Mouse (Mus musculus): ENCODE results near the gene Ctnnd2. TPM values are rescaled to one million over a fixed set of nuclear protein-coding genes. Genes with fewer than 3 reads are reported as not detected.

Gene Ctnnd2
- polyA plus RNA-seq, 1 experiment from 2014 or later: 61.2 TPM

- Histone ChIP-seq H3K27me3 (ENCODE audit: control insufficient read depth, insufficient read depth, low read length) (no peaks in the 10 kb centered on the region), H3K36me3 (ENCODE audit: control insufficient read depth, insufficient read depth, low read length) (no peaks in the 10 kb centered on the region), H3K9me3 (ENCODE audit: control insufficient read depth, low read length) (no peaks in the 10 kb centered on the region; the same call in 1 of the 2 replicates), H3K4me3 (replicated peaks; ENCODE audit: low read depth, low read length) (no peak overlapping the region), H3K27ac (replicated peaks; ENCODE audit: low read depth, low read length) (no peak overlapping the region), H3K4me1 (ENCODE audit: control insufficient read depth, insufficient read depth, low read length) (0 out of 2 replicates have a peak, but pooled peaks cover 5% of the 10 kb centered on the region), H3K4me2 (ENCODE audit: low read length) (no peak overlapping the region), H3K9ac (replicated peaks; ENCODE audit: low read length) (no peak overlapping the region)
- ATAC-seq (ENCODE audit: low FRiP score, low TSS enrichment) (0 out of 2 replicates have a peak, but pooled peaks have one; percentile 41), DNase-seq (peak; percentile 55)
- WGBS: 13% methylated on average over 4 of the region's 4 CpGs
These were observed 565.8 kb downstream of the Ctnnd2 start for GRCm38 (mm10) chr15:30738178-30738577.

- Histone ChIP-seq H3K4me1 (ENCODE audit: control insufficient read depth, insufficient read depth, low read length) (0 out of 2 replicates have a peak, but pooled peaks cover 5% of the 10 kb centered on the region), H3K27me3 (ENCODE audit: control insufficient read depth, insufficient read depth, low read length) (no peaks in the 10 kb centered on the region), H3K4me2 (ENCODE audit: low read length) (no peak overlapping the region), H3K4me3 (replicated peaks; ENCODE audit: low read depth, low read length) (no peak overlapping the region), H3K9ac (replicated peaks; ENCODE audit: low read length) (no peak overlapping the region), H3K27ac (replicated peaks; ENCODE audit: low read depth, low read length) (no peak overlapping the region), H3K9me3 (ENCODE audit: control insufficient read depth, low read length) (no peaks in the 10 kb centered on the region; the same call in 1 of the 2 replicates), H3K36me3 (ENCODE audit: control insufficient read depth, insufficient read depth, low read length) (no peaks in the 10 kb centered on the region)
- WGBS: 13% methylated on average over 6 of the region's 6 CpGs
- peak; percentile 94 for DNase-seq
- peak; percentile 77 for ATAC-seq (ENCODE audit: low FRiP score, low TSS enrichment)
These were observed 568.3 kb downstream of the Ctnnd2 start for GRCm38 (mm10) chr15:30740728-30741127.

- Histone ChIP-seq H3K4me1 (ENCODE audit: control insufficient read depth, insufficient read depth, low read length) (no peaks in the 10 kb centered on the region), H3K9me3 (ENCODE audit: control insufficient read depth, low read length) (no peaks in the 10 kb centered on the region), H3K27ac (replicated peaks; ENCODE audit: low read depth, low read length) (no peak overlapping the region), H3K27me3 (ENCODE audit: control insufficient read depth, insufficient read depth, low read length) (no peaks in the 10 kb centered on the region), H3K36me3 (ENCODE audit: control insufficient read depth, insufficient read depth, low read length) (no peaks in the 10 kb centered on the region), H3K4me2 (ENCODE audit: low read length) (no peak overlapping the region), H3K4me3 (replicated peaks; ENCODE audit: low read depth, low read length) (no peak overlapping the region), H3K9ac (replicated peaks; ENCODE audit: low read length) (no peak overlapping the region)
- WGBS: 75% methylated on average over 2 of the region's 2 CpGs
- DNase-seq: no peak
- no peak for ATAC-seq (ENCODE audit: low FRiP score, low TSS enrichment)
These were observed 585.6 kb downstream of the Ctnnd2 start for GRCm38 (mm10) chr15:30757991-30758390.

- H3K4me2 ChIP-seq (ENCODE audit: low read length): no peak overlapping the region
- H3K9ac ChIP-seq (replicated peaks; ENCODE audit: low read length): no peak overlapping the region
- 63% methylated on average over 5 of the region's 5 CpGs for WGBS
- no peaks in the 10 kb centered on the region for H3K9me3 ChIP-seq (ENCODE audit: control insufficient read depth, low read length)
- ATAC-seq (ENCODE audit: low FRiP score, low TSS enrichment) (no peak), DNase-seq (no peak)
- 0 out of 2 replicates have a peak, but pooled peaks cover 2% of the 10 kb centered on the region for H3K4me1 ChIP-seq (ENCODE audit: control insufficient read depth, insufficient read depth, low read length)
- H3K36me3 ChIP-seq (ENCODE audit: control insufficient read depth, insufficient read depth, low read length): no peaks in the 10 kb centered on the region
- no peaks in the 10 kb centered on the region for H3K27me3 ChIP-seq (ENCODE audit: control insufficient read depth, insufficient read depth, low read length)
- H3K27ac ChIP-seq (replicated peaks; ENCODE audit: low read depth, low read length): no peak overlapping the region
- no peak overlapping the region for H3K4me3 ChIP-seq (replicated peaks; ENCODE audit: low read depth, low read length)
These were observed 589.8 kb downstream of the Ctnnd2 start for GRCm38 (mm10) chr15:30762211-30762610.

GRCm38 (mm10) chr15:30762695-30763285, 590.4 kb downstream of the Ctnnd2 start:
- H3K27ac ChIP-seq (replicated peaks; ENCODE audit: low read depth, low read length): peak overlapping the region; percentile 32; the same call in 1 of the 2 replicates
- H3K4me2 ChIP-seq (ENCODE audit: low read length): no peak overlapping the region
- DNase-seq (peak; percentile 11), ATAC-seq (ENCODE audit: low FRiP score, low TSS enrichment) (no peak)
- H3K9me3 ChIP-seq (ENCODE audit: control insufficient read depth, low read length): no peaks in the 10 kb centered on the region
- no peaks in the 10 kb centered on the region for H3K27me3 ChIP-seq (ENCODE audit: control insufficient read depth, insufficient read depth, low read length)
- H3K36me3 ChIP-seq (ENCODE audit: control insufficient read depth, insufficient read depth, low read length): no peaks in the 10 kb centered on the region
- no peak overlapping the region for H3K9ac ChIP-seq (replicated peaks; ENCODE audit: low read length)
- 85% methylated on average over 1 of the region's 1 CpGs for WGBS
- H3K4me3 ChIP-seq (replicated peaks; ENCODE audit: low read depth, low read length): no peak overlapping the region
- 0 out of 2 replicates have a peak, but pooled peaks cover 2% of the 10 kb centered on the region for H3K4me1 ChIP-seq (ENCODE audit: control insufficient read depth, insufficient read depth, low read length)

GRCm38 (mm10) chr15:30776931-30777330, 604.5 kb downstream of the Ctnnd2 start:
- Histone ChIP-seq H3K4me2 (ENCODE audit: low read length) (no peak overlapping the region), H3K4me3 (replicated peaks; ENCODE audit: low read depth, low read length) (no peak overlapping the region), H3K36me3 (ENCODE audit: control insufficient read depth, insufficient read depth, low read length) (no peaks in the 10 kb centered on the region), H3K4me1 (ENCODE audit: control insufficient read depth, insufficient read depth, low read length) (peaks cover 4% of the 10 kb centered on the region; the same call in 1 of the 2 replicates), H3K27ac (replicated peaks; ENCODE audit: low read depth, low read length) (peak overlapping the region; percentile 20; the same call in 1 of the 2 replicates), H3K9ac (replicated peaks; ENCODE audit: low read length) (no peak overlapping the region), H3K27me3 (ENCODE audit: control insufficient read depth, insufficient read depth, low read length) (no peaks in the 10 kb centered on the region), H3K9me3 (ENCODE audit: control insufficient read depth, low read length) (no peaks in the 10 kb centered on the region)
- 46% methylated on average over 7 of the region's 7 CpGs for WGBS
- ATAC-seq (ENCODE audit: low FRiP score, low TSS enrichment) (no peak), DNase-seq (peak; percentile 8)

GRCm38 (mm10) chr15:30777801-30778200, 605.4 kb downstream of the Ctnnd2 start:
- 93% methylated on average over 5 of the region's 5 CpGs for WGBS
- DNase-seq (no peak), ATAC-seq (ENCODE audit: low FRiP score, low TSS enrichment) (no peak)
- H3K9ac ChIP-seq (replicated peaks; ENCODE audit: low read length): no peak overlapping the region
- H3K36me3 ChIP-seq (ENCODE audit: control insufficient read depth, insufficient read depth, low read length): no peaks in the 10 kb centered on the region
- no peaks in the 10 kb centered on the region for H3K27me3 ChIP-seq (ENCODE audit: control insufficient read depth, insufficient read depth, low read length)
- peaks cover 4% of the 10 kb centered on the region; the same call in 1 of the 2 replicates for H3K4me1 ChIP-seq (ENCODE audit: control insufficient read depth, insufficient read depth, low read length)
- no peak overlapping the region for H3K4me3 ChIP-seq (replicated peaks; ENCODE audit: low read depth, low read length)
- no peak overlapping the region for H3K27ac ChIP-seq (replicated peaks; ENCODE audit: low read depth, low read length)
- H3K4me2 ChIP-seq (ENCODE audit: low read length): no peak overlapping the region
- H3K9me3 ChIP-seq (ENCODE audit: control insufficient read depth, low read length): no peaks in the 10 kb centered on the region

GRCm38 (mm10) chr15:30779903-30780302, 607.5 kb downstream of the Ctnnd2 start:
- peaks cover 4% of the 10 kb centered on the region; the same call in 1 of the 2 replicates for H3K4me1 ChIP-seq (ENCODE audit: control insufficient read depth, insufficient read depth, low read length)
- H3K27me3 ChIP-seq (ENCODE audit: control insufficient read depth, insufficient read depth, low read length): no peaks in the 10 kb centered on the region
- no peaks in the 10 kb centered on the region for H3K36me3 ChIP-seq (ENCODE audit: control insufficient read depth, insufficient read depth, low read length)
- no peak overlapping the region for H3K9ac ChIP-seq (replicated peaks; ENCODE audit: low read length)
- H3K4me3 ChIP-seq (replicated peaks; ENCODE audit: low read depth, low read length): no peak overlapping the region
- no peak overlapping the region for H3K4me2 ChIP-seq (ENCODE audit: low read length)
- DNase-seq (no peak), ATAC-seq (ENCODE audit: low FRiP score, low TSS enrichment) (no peak)
- H3K27ac ChIP-seq (replicated peaks; ENCODE audit: low read depth, low read length): no peak overlapping the region
- WGBS: 96% methylated on average over 1 of the region's 1 CpGs
- no peaks in the 10 kb centered on the region for H3K9me3 ChIP-seq (ENCODE audit: control insufficient read depth, low read length)

- no peak overlapping the region for H3K9ac ChIP-seq (replicated peaks; ENCODE audit: low read length)
- H3K4me1 ChIP-seq (ENCODE audit: control insufficient read depth, insufficient read depth, low read length): peaks cover 4% of the 10 kb centered on the region; the same call in 1 of the 2 replicates
- no peak overlapping the region for H3K27ac ChIP-seq (replicated peaks; ENCODE audit: low read depth, low read length)
- H3K36me3 ChIP-seq (ENCODE audit: control insufficient read depth, insufficient read depth, low read length): no peaks in the 10 kb centered on the region
- no peak overlapping the region for H3K4me3 ChIP-seq (replicated peaks; ENCODE audit: low read depth, low read length)
- no peak overlapping the region for H3K4me2 ChIP-seq (ENCODE audit: low read length)
- no peaks in the 10 kb centered on the region for H3K27me3 ChIP-seq (ENCODE audit: control insufficient read depth, insufficient read depth, low read length)
- ATAC-seq (ENCODE audit: low FRiP score, low TSS enrichment): no peak
- DNase-seq: no peak
- no peaks in the 10 kb centered on the region for H3K9me3 ChIP-seq (ENCODE audit: control insufficient read depth, low read length)
These were observed 608.6 kb downstream of the Ctnnd2 start for GRCm38 (mm10) chr15:30780977-30781376.
